Mouse (Mus musculus) gastrocnemius, postnatal 4 days (tissue): ENCODE measurements around the gene Pcsk6. TPM values are rescaled to one million over a fixed set of nuclear protein-coding genes. Genes with fewer than 3 reads are reported as not detected.

Experiments used
- total RNA-seq, 2 experiments: library from RNA; stranded (reverse); gene quantifications; 2 replicates each; pipeline ENCODE4 v1.2.3; 2021

Gene Pcsk6
- total RNA-seq, 2 experiments from 2014 or later, result 45.4 to 64.7 TPM

Other genes starting within 250 kb of the Pcsk6 start
- 10 to 100 TPM; 38.1 to 44.6 TPM for gene Tarsl2, start 216.8 kb upstream of the Pcsk6 start, total RNA-seq
- gene Tm2d3, start 170.6 kb upstream of the Pcsk6 start, total RNA-seq, result 10 to 100 TPM; 16.2 to 22.0 TPM
- not detected for gene Gm45213, start 181.9 kb downstream of the Pcsk6 start, total RNA-seq
- 10 to 100 TPM; 31.4 to 36.8 TPM for gene Snrpa1, start 197.3 kb downstream of the Pcsk6 start, total RNA-seq
- gene Selenos, start 217.9 kb downstream of the Pcsk6 start, total RNA-seq, result 10 to 100 TPM; 45.6 to 51.9 TPM
- 10 to 100 TPM; 32.0 to 35.9 TPM for gene Chsy1, start 247.8 kb downstream of the Pcsk6 start, total RNA-seq